Mouse (Mus musculus): ENCODE results near the gene Fam155a.

DNA sequence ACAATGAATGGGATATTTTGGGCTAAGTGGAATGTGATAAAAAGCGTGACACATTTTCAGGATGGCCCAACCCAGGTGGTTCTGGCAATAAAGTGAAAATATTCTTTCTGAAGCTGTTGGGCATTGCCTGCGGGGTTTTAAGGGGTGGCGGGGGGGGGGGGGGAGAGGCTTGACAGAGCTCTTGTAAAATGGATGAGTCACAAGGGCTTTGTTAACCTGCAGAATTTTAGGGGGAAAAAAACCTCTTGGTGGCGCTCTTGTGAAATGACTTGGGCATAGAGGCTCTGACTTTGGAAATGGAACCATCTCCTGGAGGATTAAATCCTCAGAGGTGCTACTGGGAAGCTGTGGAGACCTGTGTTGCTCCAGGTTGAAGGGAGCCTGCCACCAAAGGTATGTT, 309.9 kb downstream of the Fam155a start:
- TF ChIP-seq CTCF (IDR thresholded peaks at IDR 0.05; ENCODE audit: low read depth) (no peak), EP300 (IDR thresholded peaks at IDR 0.05; ENCODE audit: low read depth) (no peak)
